Mouse (Mus musculus): ENCODE results near the gene Atp6v0a1.

DNA sequence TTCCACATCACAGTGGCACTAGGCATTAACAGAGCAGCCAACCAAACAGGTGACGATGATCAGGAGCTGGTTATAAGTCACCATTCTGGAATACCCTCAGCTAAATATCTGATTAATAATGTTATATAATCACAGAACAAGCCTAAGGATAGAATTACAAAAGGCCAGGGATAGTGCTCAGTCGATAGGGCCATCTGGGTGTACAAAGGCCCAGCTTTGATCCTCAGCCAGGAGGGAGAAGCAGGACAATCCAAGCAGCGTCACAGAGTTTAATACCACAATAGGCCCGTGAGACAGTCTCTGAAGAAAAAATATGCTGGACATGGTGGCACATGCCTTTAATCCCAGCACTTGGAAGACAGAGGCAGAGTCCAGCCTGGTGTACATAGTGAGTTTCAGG lies 100.1 kb downstream of the Atp6v0a1 start:
- TF ChIP-seq CTCF (conservative IDR thresholded peaks at IDR 0.05 in 1 of 2, IDR thresholded peaks at IDR 0.05 in 1 of 2; ENCODE audit: low read depth in 2 of 2, low read length in 2 of 2) (no peak), ZC3H11A (IDR thresholded peaks at IDR 0.05; ENCODE audit: low read depth, low read length) (no peak), USF1 (IDR thresholded peaks at IDR 0.05; ENCODE audit: low read depth, low read length) (no peak), MAX (IDR thresholded peaks at IDR 0.05; ENCODE audit: low read length) (no peak)

All from CH12.LX (cell line).